Mouse (Mus musculus) cerebellum, adult 11-12 months (tissue): ENCODE results near the gene Omt2b.
"Not testable (repeated sequence)": the region's sequence is repeated elsewhere in the genome, so short reads cannot be mapped to it uniquely, and the experiment has no call there.

Source experiments
- DNase-seq: peaks from one replicate; pipeline ENCODE4 v3.0.0; 2022

The Omt2b gene

DNA sequence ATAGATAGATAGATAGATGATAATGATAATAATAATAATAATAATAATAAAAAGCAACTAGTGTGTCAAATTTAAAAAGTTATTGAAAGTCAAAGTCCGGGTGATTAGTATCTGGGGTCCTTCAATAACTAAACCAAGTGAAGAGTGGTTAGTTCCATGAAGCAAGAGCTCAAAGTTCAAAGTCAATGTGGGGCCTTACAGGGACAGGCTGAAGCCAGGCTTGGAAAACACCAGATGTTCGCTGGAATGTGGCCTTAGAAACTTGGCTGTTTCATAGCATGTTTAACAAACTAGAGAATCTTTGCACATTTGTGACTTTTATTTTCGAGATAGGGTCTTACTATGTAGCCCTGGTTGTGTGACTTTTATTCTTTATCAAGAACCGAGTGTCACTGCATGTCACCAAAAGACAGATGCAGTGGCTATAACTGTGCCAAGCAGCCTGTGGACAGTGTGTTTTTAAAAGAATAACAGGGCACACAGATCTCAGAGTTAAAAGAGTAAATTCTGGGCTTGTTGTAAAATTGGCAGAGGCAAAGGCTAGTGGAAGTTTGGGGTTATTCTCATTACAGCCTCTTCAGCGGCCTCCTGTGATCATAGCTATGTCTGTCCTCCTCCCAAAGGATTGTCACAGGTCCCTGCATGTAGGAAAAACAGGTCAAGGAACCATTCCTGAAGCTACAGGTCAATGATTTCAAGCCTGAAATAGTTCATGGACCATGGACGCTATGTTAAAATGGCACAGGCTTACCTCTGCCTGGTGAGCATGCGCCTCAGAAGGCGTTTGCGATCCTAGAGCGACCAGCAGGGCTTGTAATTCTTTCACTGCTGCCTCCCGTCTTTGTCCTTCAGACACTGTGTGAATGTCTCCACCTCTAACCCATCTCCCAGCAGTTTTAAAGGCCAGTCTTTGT lies 27.5 kb downstream of the Omt2b start:
- no peak for DNase-seq

- no peak for DNase-seq
Measured at GRCm38 (mm10) chr9:78355611-78356010, 28.2 kb downstream of the Omt2b start, which contains the start of gene Gsta2. Gene Gsta2, minus strand, starts transcription at chr9:78355788.

DNA sequence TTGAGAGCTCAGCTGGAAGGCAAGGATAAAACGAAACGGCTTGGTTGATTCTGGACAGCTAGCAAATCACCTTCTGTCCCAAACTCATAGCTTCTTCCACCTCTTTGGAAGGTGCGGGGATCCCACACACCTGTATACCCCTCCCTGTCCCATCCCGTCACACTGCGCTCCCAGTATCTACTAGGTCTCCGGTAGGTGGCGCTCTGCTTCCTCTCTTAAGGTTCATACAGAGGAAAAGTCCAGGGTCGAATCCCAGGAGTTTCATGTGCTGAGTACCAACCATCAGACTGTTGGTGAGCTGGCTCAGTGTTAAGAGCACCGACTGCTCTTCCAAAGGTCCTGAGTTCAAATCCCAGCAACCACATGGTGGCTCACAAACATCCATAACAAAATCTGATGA lies 30.7 kb downstream of the Omt2b start:
- peak; percentile 18 for DNase-seq

- no peak for DNase-seq
Measured at GRCm38 (mm10) chr9:78359750-78360483, 32.5 kb downstream of the Omt2b start.

GRCm38 (mm10) chr9:78360484-78360872 lies 33.1 kb downstream of the Omt2b start:
- no peak for DNase-seq

- DNase-seq: no peak
Measured at GRCm38 (mm10) chr9:78363374-78363773, 36.0 kb downstream of the Omt2b start.

- DNase-seq: no peak
Measured at GRCm38 (mm10) chr9:78364701-78365100, 37.3 kb downstream of the Omt2b start.

DNA sequence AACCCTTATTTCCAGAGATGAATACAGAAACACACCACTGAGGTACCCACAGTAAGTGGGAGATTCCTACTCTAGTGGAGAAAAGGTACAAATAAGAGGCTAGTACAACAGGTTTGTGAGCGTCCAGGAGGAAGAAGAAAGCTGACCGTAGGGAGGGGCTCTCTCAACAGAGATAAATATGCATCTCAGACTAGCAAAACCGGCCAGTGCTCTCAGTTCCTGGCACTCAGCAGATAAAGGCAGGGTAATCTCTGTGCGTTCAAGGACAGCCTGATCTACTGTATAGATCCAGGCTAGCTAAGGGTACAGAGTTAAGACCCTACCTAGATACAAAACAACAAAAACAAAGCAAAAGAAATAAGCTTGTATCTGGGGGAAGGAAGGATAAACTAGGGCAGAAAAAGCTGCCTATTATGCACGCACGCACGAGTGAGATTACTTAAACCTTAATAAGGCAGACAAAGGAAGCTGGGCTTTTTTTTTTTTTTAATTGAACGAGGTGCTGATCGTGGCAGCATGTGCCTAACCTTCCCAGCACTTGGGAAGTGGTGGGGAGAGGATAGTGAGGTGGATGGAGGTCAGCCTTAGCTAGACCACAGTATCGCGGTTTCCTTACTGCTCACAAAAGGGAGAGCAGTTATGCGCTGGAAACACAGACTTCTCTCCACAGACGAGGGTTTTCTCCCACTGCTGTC lies 38.6 kb downstream of the Omt2b start:
- DNase-seq: no peak

GRCm38 (mm10) chr9:78367959-78368358 lies 40.6 kb downstream of the Omt2b start, which contains the start of gene Dppa5a:
Gene Dppa5a, minus strand, starts transcription at chr9:78368177.
- DNase-seq: not testable (repeated sequence)

DNA sequence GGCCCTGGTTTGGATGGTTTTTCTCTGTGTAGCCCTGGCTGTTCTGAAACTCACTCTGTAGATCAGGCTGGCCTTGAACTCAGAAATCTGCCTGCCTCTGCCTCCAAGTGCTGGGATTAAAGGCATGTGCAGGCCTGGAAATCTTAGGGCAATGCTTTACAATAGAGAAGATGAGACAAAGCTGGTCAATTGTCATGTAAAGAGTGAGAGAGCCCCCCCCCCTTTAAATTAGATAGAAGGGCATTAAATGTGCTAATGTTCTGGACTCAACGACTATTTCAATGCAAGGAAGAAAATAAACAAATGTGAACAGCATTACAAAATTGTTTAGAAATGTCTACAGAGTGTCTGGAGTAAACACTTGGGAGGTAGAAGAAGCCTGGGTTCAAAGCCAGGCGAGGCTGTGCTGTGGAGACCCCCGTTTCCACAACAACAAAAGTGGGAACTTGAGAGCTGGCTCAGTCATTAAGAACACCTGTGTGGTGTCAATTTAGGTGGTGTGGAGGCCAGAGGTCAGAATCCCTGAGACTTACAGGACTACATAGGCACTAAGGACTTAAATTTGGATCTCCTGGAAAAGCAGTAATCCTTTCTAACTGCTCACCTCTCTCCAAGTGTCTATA lies 41.4 kb downstream of the Omt2b start:
- no peak for DNase-seq

GRCm38 (mm10) chr9:78369349-78369748 lies 42.0 kb downstream of the Omt2b start:
- DNase-seq: no peak

DNA sequence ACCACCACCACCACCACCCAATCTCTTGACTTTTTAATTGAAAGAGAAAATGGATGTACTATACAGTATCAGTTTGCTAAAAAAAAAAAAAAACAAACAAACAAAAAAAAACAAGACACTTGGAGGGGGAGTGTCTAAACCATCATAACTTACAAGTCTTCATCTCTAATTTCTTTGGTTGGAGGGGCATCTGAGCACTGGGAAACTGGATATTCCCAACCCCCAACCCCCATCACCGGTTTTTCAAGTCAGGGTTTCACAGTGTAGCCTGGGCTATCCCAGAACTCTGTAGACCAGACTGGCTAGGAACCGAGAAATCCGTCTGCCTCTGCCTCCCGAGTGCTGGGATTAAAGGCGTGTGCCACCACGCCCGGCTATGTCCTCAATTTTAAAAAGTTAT lies 42.4 kb downstream of the Omt2b start:
- no peak for DNase-seq

DNA sequence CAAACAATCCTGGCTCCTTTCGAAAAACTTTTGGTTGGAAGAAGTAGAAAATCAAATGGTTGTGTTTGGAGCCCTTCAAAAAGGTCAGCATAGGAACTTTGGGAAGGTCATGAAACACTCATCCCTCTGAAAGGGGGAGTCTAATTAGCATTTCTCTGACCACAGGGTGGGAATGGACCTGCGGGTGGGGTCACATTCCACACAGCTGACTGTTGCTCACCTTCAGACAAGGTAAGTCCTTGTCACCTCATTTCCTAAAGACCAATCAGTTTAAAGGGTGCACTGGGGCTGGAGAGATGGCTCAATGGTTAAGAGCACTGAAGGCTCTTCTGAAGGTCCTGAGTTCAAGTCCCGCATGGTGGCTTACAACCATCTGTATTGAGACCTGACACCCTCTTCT lies 44.1 kb downstream of the Omt2b start:
- DNase-seq: no peak

- no peak for DNase-seq
Measured at GRCm38 (mm10) chr9:78372827-78373504, 45.6 kb downstream of the Omt2b start.

DNA sequence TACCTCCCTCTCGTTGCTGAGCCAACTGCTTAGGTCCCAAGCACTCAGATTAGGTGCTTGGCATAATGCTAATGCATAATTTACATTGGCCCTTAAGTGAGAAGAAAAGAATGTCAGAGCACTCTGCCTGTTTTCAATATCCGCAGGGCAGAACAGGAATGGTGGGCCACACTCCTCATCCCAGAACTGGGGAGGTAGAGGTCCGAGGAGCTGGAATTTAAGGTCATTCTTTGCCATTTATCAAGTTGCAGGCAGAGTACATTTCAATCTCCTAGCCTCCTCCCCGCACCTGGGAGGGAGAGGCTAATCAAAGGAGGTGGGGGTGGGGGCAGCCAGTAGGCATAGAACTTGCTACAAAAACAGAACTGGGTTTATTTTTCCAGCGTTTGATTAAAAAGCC lies 47.0 kb downstream of the Omt2b start:
- DNase-seq: no peak

GRCm38 (mm10) chr9:78374885-78375389 lies 47.5 kb downstream of the Omt2b start:
- DNase-seq: no peak

GRCm38 (mm10) chr9:78375486-78375885 lies 48.1 kb downstream of the Omt2b start:
- DNase-seq: no peak

DNA sequence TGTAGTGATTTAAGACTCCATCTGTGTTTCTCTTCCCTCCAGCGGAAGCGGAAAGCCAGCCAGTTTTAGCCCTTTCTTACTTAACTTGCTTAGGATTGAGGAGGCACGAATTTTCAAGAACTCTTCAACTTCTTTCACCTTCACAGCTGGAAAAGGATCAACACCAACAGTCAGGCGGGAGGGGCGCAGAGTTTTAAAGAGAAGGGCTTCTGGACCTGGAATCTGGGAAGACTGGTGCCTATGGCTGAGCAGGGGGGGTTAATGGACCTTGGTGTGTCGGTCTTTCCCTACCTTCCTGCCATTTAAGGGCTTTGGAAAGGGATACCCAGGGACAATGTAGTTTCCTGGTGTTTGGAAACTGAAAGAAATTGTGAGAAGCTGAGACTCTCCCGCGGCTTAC lies 50.2 kb downstream of the Omt2b start:
- no peak for DNase-seq

DNA sequence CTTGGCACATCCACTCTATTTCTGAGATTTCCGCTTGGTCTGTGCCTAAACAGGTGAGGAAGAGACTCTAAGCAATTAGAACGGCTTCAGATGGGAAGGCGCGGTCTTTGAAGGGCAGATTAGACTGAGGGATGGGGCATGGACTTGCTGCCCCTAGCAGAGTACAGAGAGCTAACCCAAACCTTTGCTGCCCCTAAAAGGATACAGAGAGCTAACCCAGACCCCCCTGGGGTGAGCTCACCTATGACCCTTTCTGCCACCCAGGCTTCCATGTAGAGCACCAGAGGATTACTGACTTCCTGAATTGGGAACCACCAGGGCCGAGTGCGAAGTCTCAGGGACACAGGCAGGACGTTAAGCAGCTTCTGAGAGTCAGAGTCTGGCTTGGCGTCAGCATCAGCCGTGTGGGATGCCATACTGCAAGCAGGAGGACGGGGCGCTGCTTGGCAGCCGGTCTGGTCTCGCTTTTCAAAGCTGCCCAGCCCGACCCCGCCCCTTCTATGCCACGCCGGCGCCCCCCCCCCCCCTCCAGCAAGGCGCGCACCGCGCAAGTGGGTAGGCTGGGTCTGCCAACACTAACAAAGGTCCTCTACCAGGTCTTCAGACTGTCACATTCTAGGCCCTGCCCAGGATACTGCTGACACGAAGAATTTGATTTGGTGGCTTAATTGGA lies 50.9 kb downstream of the Omt2b start, which contains the start of gene Ooep:
Gene Ooep, minus strand, starts transcription at position 613 of the 673 bp plus-strand sequence.
- DNase-seq: no peak
